Mouse (Mus musculus): Measurements from ENCODE around the gene Cfd.

Gene Cfd

DNA sequence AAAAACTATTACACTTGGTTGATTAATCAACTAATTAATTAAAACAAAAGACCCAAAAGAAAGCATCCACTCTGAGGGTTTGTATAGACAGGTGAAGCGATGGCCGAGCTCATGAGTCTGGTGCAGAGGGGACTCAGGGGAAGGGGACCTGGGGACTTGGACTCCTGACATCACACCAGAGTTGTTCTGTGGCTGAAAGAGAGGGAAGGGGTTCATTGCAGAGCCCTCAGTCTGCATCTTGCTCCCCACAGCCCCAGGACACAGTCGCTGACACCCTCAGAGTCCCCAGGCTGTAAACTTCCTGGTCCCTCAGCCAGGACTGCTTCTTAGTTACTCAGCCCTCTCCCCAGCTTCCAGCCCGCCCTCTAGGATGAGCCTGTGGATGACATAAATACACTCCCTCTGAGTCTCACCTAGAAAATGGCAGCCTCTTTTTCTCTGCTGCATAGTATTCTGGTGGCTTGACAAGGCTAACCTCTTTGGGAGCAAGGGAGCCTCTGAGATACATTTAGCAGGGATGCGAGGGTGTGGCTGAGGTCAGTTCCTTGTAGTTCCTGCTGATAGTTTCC is 27.0 kb downstream of the Cfd start:
- no peak for DNase-seq (ENCODE audit: low spot score in 2 of 2)

- DNase-seq (ENCODE audit: low spot score in 2 of 2): no peak
These were observed 27.8 kb downstream of the Cfd start for GRCm38 (mm10) chr10:79918231-79919078.

DNA sequence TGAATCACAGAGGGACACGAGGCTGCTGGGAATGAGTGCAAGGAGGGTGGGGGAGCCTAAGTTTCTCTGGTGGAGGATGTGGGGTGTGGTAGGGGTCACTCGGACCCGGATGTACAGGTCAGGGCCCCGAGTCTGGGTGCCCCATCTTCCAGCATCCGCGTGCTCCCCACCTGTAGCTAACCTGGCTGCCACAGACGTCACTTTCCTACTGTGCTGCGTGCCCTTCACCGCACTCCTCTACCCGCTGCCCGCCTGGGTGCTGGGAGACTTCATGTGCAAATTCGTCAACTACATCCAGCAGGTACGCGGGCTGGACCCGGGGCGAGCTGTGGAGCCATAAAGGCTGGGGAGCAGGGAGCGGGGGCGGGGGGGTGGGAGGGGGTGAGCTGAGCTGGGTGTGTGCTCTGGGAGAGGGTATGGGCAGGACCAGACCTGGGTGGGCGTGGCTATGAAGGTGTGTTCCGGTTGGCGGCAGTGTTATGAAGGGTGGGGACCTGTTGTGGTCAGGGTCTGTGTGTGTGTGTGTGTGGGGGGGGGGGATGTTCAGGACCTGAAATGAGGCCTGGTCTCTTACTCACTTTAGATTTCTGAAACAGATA is 28.7 kb downstream of the Cfd start:
- no peak for DNase-seq (ENCODE audit: low spot score in 2 of 2)

GRCm38 (mm10) chr10:79920056-79920890 is 29.6 kb downstream of the Cfd start:
- DNase-seq (ENCODE audit: low spot score in 2 of 2): no peak

DNA sequence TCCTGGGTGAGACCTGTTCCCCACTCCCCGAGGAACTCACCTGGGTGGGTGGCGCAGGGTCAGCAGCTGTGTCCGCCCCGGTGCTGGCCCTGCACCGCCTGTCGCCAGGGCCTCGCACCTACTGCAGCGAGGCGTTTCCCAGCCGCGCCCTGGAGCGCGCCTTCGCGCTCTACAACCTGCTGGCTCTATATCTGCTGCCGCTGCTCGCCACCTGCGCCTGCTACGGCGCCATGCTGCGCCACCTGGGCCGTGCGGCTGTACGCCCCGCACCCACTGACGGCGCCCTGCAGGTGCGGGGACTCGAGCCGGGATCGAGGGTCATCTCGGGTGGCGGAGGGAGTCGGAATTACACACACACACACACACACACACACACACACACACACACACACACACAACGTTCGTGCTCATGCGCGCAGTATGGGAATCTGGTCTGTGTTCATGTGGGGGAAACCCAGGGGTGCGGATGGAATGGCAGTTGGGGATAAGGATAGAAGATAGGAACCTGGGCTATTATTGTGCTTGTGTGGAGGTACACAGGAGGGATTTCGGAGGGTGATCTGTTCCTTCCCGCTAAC is 30.4 kb downstream of the Cfd start, which contains the start of gene R3hdm4:
Gene R3hdm4 (minus strand): TSS at position 251 of the 578 bp plus-strand sequence.
- no peak for DNase-seq (ENCODE audit: low spot score in 2 of 2)

GRCm38 (mm10) chr10:79921572-79921971 is 30.9 kb downstream of the Cfd start:
- DNase-seq (ENCODE audit: low spot score in 2 of 2): no peak

DNA sequence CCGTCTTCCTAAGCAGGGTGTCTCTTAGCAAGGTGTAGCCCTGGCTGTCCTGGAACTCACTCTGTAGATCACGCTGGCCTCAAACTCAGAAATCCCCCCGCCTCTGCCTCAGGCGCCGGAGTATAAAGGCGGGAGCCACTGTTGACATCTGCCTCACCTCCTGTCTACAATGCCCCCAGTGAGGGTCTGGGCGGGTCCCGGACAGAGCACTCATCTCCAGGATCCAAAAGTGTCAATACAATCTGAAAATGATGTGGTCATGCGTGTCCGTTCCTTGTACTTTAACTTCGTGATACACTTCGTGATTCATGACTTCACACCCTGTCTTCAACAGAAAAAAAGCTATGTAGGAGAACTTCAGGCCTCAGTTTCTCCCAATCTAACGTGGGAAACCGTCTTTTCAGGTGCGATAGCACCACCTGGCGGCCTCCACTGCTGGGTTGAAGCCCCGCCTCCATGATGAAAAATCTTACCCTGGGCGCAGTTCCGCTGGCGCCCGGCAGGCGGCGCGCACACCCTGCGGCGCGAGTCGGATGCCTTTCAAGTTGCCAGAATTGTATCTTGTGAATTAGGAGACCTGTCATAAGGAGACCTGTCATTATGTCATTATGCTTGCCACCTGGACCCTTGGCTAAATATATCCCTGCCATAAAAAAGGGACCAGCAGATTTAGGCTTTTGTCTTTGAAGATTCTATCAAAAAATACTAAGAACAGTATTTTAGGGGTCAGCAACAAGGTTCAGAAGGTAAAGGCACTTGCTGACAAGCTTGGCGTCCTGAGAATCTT is 34.5 kb downstream of the Cfd start:
- DNase-seq (ENCODE audit: low spot score in 2 of 2): peak; percentile 87 to 90

DNA sequence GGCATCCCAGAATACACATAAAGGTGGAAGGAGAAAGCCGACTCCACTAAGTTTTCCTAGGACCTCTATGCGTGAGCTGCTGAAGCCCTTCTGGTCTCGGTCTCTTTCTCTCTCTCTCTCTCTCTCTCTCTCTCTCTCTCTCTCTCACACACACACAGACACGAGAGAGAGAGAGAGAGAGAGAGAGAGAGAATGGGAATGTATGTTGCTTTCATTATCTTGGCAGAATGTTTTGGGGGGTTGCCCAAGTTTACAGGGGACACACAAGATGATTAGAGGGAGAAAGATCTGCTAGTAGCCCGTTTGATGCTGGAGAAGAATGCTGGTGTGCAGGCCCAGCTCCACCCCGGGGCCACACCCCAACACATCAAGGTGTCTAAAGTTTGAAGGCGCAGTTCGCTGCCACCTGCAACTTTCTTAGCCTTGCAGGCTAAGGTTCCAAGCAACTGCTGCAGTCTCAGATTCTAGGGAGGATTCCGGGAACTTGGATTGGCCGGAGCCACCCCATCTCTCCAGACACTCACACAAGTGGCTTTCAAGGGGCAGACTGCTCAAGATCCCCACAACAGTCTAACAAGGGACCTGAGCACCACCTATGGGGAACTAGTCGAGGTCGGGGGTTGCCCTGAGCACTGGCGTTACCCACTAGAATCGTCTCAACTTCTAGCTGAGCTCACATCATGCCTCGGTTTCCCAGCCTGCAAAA is 35.3 kb downstream of the Cfd start:
- no peak for DNase-seq (ENCODE audit: low spot score in 2 of 2)

DNA sequence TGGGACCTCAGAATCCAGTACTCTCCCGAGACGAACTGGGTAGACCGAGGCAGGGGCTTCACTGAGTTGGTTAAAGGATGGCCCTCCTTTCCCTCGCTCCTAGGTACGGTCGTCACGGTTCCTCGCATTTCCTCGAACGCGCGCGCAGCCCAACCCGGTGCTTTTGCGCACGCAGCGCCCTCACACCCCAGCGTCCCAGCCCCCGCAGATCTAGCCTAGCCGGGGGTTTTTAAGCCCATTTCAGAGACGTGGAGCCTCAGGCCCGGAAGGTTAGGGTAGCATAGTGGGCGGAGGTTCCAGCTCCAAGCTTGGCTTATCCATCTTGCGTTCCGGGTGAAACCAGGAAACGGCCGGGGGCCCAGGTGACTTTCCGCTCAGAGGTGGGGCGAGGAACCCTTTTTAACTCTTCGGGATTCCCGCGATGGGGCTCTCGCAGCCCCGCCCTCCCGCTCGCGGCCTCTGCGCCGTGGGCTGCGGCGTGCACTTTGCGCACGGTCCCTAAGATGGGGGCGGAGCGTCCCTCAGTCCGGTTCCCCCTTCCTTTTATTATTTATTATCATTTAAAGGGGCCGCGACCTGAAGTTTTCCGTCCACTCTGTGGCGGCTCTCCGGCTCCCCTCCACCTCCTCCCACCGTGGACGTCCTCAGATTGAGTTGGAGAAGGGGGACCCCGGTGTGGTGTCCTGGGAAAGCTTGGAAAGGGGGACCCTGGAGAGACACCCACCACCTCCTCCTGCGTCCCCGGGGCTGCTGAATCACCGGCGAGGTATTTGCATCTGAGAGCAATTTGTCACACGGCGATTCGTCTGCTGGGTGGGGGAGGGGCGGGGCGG is 36.1 kb downstream of the Cfd start, which contains the start of gene Arid3a:
Gene Arid3a (plus strand): TSS at position 553 of the 833 bp plus-strand sequence.
- DNase-seq (ENCODE audit: low spot score in 2 of 2): peak; percentile 86 to 87

- no peak for DNase-seq (ENCODE audit: low spot score in 2 of 2)
These were observed 36.8 kb downstream of the Cfd start for GRCm38 (mm10) chr10:79927324-79928029.

DNA sequence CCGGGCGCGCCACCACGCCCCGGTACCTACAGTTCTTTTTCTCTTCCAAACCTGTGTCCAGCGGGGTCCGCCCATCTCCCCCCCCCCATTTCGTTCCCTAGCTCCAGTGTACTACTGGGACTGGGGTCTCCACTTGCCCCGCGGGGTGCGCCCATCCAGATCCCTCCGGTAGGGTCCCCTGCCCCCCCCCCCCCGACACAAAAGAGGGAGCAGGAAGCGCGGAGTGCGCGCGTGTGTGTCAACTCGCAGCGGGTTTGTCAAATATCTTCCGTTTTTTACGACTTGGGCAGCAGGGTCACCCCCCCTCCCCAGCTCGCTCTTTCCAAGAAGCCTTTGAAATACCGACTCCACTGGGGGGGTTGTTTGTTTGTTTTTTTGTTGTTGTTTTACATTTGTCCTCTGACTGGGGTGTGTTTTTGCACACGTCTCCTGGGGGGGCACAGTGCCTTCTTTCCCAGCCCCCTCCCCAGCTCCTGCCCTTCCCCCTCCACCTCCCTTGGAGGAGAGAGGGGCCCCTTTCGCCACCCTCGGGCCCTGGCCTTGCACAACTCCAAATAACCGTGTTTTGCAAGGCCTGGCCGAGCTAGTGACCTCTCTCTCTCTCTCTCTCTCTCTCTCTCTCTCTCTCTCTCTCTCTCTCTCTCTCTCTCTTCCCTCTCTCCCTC is 37.5 kb downstream of the Cfd start:
- DNase-seq (ENCODE audit: low spot score in 2 of 2): no peak

DNA sequence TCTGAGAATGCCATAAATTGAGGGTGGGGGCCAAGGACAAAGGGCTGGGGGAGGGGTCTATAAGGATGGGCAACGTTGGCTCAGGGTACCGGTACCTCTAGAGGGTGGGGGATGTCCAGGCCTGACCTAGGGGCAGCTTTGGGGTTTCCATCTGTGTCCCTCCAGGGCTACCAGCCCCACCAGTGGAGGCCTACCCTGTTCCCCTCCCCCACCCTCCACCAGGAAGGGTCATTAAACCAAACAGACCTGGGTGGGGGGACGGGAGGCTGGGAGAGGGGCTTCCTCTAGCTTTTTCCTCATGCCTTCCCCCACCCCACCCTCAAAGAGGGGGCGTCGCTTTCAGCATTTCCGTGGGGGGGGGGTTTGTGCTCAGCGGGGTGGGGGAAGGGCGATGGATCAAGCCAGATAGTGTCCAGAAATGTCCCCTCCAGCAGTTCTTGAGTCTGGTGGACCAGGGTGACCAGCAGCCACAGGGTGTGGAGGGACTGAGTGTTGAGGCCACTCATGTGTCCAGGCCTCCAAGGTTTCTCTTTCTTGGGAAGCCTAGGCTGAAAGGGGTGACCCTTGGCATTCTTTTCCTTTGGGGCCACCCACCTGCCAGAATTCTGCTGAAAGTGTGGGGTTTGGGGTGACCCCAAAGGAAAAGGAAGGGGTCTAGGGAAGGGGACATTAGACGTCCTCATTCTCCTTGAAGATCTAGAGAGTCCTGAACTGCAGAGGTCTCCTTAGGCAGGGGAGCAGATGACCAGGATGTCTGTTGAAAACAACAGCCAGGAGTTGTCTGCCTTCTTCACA is 38.5 kb downstream of the Cfd start:
- DNase-seq (ENCODE audit: low spot score in 2 of 2): no peak

DNA sequence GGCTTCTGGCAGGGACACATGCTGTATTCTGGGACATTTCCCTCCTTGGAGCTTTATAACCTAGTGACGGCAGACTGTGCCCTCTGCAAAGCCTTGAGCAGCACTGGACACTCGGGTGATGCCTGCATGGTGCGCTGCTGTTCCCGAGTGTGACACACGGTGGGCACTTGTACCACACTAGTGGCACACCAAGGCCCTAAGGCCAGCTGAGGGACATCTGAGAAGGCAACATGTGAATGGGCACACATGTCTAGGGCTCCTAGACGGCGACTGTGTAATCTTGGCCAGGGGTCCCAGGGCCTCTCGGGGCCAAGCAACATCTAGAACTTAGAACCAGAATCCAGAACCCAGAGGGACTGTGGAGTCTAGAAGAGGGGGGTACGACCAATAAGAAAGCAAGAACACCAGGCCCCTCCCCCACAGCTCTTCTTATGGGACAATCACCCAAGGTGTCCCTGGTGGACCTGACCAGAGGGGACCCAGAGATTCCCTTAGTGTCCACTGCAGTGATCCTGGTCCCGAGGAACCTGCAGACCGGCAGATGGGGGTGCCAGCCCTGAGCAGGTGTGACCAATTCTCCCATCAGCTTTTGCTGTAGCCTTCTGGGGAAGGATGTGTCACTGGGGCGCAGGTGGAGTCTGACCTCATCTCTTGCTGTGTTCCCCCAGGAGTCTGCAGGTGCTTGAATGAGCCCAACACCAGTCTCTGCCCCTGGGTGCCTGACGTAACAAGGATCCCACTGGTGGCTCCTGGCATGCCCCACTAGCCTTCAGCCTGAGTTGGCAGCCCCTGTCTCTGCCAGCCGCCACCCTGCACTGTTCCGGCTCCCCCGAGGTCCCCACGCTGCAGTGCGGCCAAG is 39.5 kb downstream of the Cfd start:
- DNase-seq (ENCODE audit: low spot score in 2 of 2): no peak

DNA sequence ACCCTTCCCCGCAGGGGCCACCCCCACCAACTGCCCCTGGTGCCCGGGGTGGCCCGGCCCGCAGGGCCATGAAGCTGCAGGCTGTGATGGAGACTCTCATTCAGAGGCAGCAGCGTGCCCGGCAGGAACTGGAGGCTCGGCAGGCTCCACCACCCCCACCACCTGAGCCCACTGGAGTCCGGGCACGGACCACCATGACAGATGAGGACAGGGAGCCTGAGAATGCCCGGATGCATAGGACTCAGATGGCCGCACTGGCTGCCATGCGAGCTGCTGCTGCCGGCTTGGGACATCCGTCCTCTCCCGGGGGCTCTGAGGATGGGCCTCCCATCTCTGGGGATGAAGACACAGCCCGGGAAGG is 40.2 kb downstream of the Cfd start:
- no peak for DNase-seq (ENCODE audit: low spot score in 2 of 2)

- DNase-seq (ENCODE audit: low spot score in 2 of 2): no peak
These were observed 41.1 kb downstream of the Cfd start for GRCm38 (mm10) chr10:79931797-79932196.

DNA sequence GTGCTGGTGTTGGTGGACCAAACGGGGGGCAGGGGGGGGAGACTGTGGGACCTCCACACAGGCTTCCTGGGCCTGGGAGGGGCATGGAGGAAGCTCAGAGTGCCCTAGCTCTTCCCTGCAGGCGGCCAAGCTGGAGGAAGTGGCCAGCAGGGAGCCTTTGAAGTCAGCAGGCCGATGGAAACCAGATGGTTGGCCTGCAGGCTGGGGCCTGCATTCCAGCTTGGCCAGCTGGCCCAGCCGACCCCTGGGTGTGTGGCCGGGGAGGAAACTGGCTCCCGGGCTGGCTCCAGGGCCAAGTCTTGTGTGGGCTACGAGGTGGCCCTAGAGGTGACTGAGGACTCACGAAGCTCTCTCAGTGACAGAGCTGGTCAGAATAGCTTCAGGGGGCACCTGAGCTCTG is 42.1 kb downstream of the Cfd start:
- DNase-seq (ENCODE audit: low spot score in 2 of 2): peak; percentile 81 to 82
